Mouse (Mus musculus) urinary bladder, postnatal 10 days (tissue): ENCODE data around the gene Rrp7a.
"Not testable (repeated sequence)": the region's sequence is repeated elsewhere in the genome, so short reads cannot be mapped to it uniquely, and the experiment has no call there.

Source experiments
- DNase-seq: peaks from one replicate; pipeline ENCODE4 v3.0.0; 2022; ENCODE audit warnings: low spot score

Gene Rrp7a

GRCm38 (mm10) chr15:83156929-83157666, 34.5 kb upstream of the Rrp7a start:
- DNase-seq, result peak; percentile 51

- DNase-seq, result no peak
Observed at GRCm38 (mm10) chr15:83155672-83156419, 33.2 kb upstream of the Rrp7a start.

- DNase-seq, result no peak
Observed at GRCm38 (mm10) chr15:83154309-83154708, 31.7 kb upstream of the Rrp7a start.

- no peak for DNase-seq
Observed at GRCm38 (mm10) chr15:83150694-83151093, 28.1 kb upstream of the Rrp7a start.

GRCm38 (mm10) chr15:83150073-83150442, 27.5 kb upstream of the Rrp7a start:
- DNase-seq, result no peak

- DNase-seq, result peak; percentile 92
Observed at GRCm38 (mm10) chr15:83149196-83150072, 26.8 kb upstream of the Rrp7a start, which contains the start of gene Poldip3. Gene Poldip3, minus strand, starts transcription at chr15:83149384.

GRCm38 (mm10) chr15:83148801-83149195, 26.2 kb upstream of the Rrp7a start:
- DNase-seq, result no peak

- no peak for DNase-seq
Observed at GRCm38 (mm10) chr15:83148395-83148794, 25.8 kb upstream of the Rrp7a start.

- no peak for DNase-seq
Observed at GRCm38 (mm10) chr15:83145541-83145940, 22.9 kb upstream of the Rrp7a start.

GRCm38 (mm10) chr15:83142861-83143260, 20.3 kb upstream of the Rrp7a start:
- DNase-seq, result no peak

- no peak for DNase-seq
Observed at GRCm38 (mm10) chr15:83135654-83136053, 13.1 kb upstream of the Rrp7a start.

GRCm38 (mm10) chr15:83134671-83135070, 12.1 kb upstream of the Rrp7a start:
- no peak for DNase-seq

- no peak for DNase-seq
Observed at GRCm38 (mm10) chr15:83129530-83130231, 7.1 kb upstream of the Rrp7a start.

GRCm38 (mm10) chr15:83127037-83127436, 4.4 kb upstream of the Rrp7a start:
- DNase-seq, result not testable (repeated sequence)

GRCm38 (mm10) chr15:83126582-83126981, 4.0 kb upstream of the Rrp7a start:
- DNase-seq, result no peak

GRCm38 (mm10) chr15:83124625-83125024, 2.0 kb upstream of the Rrp7a start:
- no peak for DNase-seq

GRCm38 (mm10) chr15:83121709-83122565, 664 bp downstream of the Rrp7a start:
- no peak for DNase-seq

GRCm38 (mm10) chr15:83118360-83118759, 4.2 kb downstream of the Rrp7a start:
- no peak for DNase-seq

- no peak for DNase-seq
Observed at GRCm38 (mm10) chr15:83115071-83115470, 7.5 kb downstream of the Rrp7a start.

GRCm38 (mm10) chr15:83114106-83114505, 8.5 kb downstream of the Rrp7a start:
- DNase-seq, result no peak

GRCm38 (mm10) chr15:83112898-83113297, 9.7 kb downstream of the Rrp7a start:
- DNase-seq, result no peak
